Mouse (Mus musculus): ENCODE measurements around the gene Fbxl13. TPM values are rescaled to one million over a fixed set of nuclear protein-coding genes. Genes with fewer than 3 reads are reported as not detected.

Fbxl13 gene
- total RNA-seq, 1 experiment: not detected

DNA sequence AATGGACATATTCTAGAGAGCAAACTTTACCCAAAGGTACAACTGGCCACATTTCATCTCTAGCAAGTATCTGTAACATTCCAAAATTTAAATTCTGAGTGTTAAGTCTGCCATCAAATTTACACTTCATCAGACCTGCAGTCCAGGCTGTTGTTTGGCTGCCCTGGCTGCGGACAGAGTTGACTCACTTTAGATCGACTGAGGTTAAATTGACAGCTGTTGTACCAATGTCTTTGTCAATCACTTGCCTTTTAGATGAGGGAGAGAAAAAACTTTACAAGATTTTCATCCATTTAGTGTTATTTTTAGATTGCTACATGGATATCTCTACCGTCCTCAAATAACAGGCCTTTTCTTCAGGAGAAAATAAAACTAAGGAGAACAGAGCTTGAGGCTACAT, 126.3 kb downstream of the Fbxl13 start:
- H3K9me3 ChIP-seq (ENCODE audit: control insufficient read depth, insufficient read depth, low read depth, low read length): no peaks in the 10 kb centered on the region
- no peak overlapping the region for H3K27ac ChIP-seq (ENCODE audit: insufficient read depth, low read depth, low read length, poor library complexity, severe bottlenecking)
- H3K4me3 ChIP-seq (ENCODE audit: insufficient read depth in 1 of 2, low read depth in 1 of 2, low read length in 2 of 2, poor library complexity in 1 of 2, severe bottlenecking in 1 of 2): no peak overlapping the region
- no peak for DNase-seq (ENCODE audit: low read depth, low spot score)
- H3K36me3 ChIP-seq (ENCODE audit: control insufficient read depth, insufficient read depth, low read length, poor library complexity, severe bottlenecking): no peaks in the 10 kb centered on the region
- no peak overlapping the region for H3K9ac ChIP-seq (ENCODE audit: insufficient read depth, low read depth, low read length, poor library complexity, severe bottlenecking)
- H3K4me1 ChIP-seq (ENCODE audit: control insufficient read depth in 2 of 2, insufficient read depth in 2 of 2, low read length in 2 of 2, poor library complexity in 1 of 2): 0 out of 4 replicates have a peak, but pooled peaks cover 0 to 2% of the 10 kb centered on the region in 2 experiments
- TF ChIP-seq MAFK (IDR thresholded peaks at IDR 0.05; ENCODE audit: insufficient read depth, low read depth, low read length) (no peak), CHD2 (IDR thresholded peaks at IDR 0.05; ENCODE audit: low read depth, low read length) (no peak), HCFC1 (IDR thresholded peaks at IDR 0.05; ENCODE audit: borderline replicate concordance, insufficient read depth, low read length) (no peak), ZC3H11A (IDR thresholded peaks at IDR 0.05; ENCODE audit: borderline replicate concordance, low read depth, low read length) (no peak), ZNF384 (IDR thresholded peaks at IDR 0.05; ENCODE audit: low read depth, low read length) (no peak)
- in situ Hi-C loops (cut with MboI; ENCODE audit: low sequenced_read_pairs in 2 of 2, unreplicated experiment in 2 of 2): no loop called here

DNA sequence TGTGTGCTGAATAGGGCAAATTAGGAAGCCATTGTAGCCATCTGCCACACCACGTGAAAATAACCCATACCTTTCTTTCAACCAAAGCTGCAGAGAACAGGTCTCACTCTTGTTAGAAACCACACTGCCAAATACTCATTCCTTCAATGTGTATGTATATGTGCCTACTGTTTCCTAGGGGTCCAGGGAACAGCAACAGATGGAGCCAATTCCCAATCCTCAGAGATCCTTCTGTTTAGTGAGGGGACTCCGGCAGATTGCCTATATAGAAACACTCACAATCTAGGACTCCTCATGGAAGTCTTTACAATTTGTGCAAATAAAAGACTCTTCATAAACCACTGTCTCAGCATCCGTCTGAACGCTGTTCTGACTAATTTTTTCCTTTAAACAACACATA, 127.2 kb downstream of the Fbxl13 start:
- DNase-seq (ENCODE audit: low read depth, low spot score): no peak
- H3K9me3 ChIP-seq (ENCODE audit: control insufficient read depth, insufficient read depth, low read depth, low read length): no peaks in the 10 kb centered on the region
- in situ Hi-C loops (cut with MboI; ENCODE audit: low sequenced_read_pairs in 2 of 2, unreplicated experiment in 2 of 2): no loop called here
- H3K36me3 ChIP-seq (ENCODE audit: control insufficient read depth, insufficient read depth, low read length, poor library complexity, severe bottlenecking): no peaks in the 10 kb centered on the region
- no peak overlapping the region for H3K27ac ChIP-seq (ENCODE audit: insufficient read depth, low read depth, low read length, poor library complexity, severe bottlenecking)
- H3K4me3 ChIP-seq (ENCODE audit: insufficient read depth in 1 of 2, low read depth in 1 of 2, low read length in 2 of 2, poor library complexity in 1 of 2, severe bottlenecking in 1 of 2): no peak overlapping the region
- no peak overlapping the region for H3K9ac ChIP-seq (ENCODE audit: insufficient read depth, low read depth, low read length, poor library complexity, severe bottlenecking)
- TF ChIP-seq ZNF384 (IDR thresholded peaks at IDR 0.05; ENCODE audit: low read depth, low read length): no peak
- TF ChIP-seq HCFC1 (IDR thresholded peaks at IDR 0.05; ENCODE audit: borderline replicate concordance, insufficient read depth, low read length): no peak
- TF ChIP-seq ZC3H11A (IDR thresholded peaks at IDR 0.05; ENCODE audit: borderline replicate concordance, low read depth, low read length): no peak
- TF ChIP-seq CHD2 (IDR thresholded peaks at IDR 0.05; ENCODE audit: low read depth, low read length): no peak
- TF ChIP-seq MAFK (IDR thresholded peaks at IDR 0.05; ENCODE audit: insufficient read depth, low read depth, low read length): no peak
- 0 out of 4 replicates have a peak, but pooled peaks cover 0 to 2% of the 10 kb centered on the region in 2 experiments for H3K4me1 ChIP-seq (ENCODE audit: control insufficient read depth in 2 of 2, insufficient read depth in 2 of 2, low read length in 2 of 2, poor library complexity in 1 of 2)

DNA sequence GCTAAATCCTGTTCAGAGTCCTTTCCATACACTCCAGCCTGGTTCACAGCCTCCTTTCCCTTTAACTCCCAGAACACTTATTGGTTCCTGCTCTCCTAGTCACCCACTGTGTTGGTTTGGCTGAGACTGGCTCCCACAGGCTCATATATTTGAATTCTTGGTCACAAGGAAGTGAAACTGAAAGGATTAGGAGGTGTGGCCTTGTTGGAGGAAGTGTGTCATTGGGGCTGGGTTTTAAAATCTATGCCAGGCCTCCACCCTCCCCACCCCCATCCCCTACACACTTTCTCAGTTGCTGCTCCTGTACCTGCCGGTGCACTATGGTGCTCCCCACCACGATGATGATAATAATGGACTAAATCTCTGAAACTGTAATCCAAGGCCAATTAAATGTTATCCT, 127.9 kb downstream of the Fbxl13 start:
- in situ Hi-C loops (cut with MboI; ENCODE audit: low sequenced_read_pairs in 2 of 2, unreplicated experiment in 2 of 2): no loop called here
- no peak for DNase-seq (ENCODE audit: low read depth, low spot score)
- TF ChIP-seq MAFK (IDR thresholded peaks at IDR 0.05; ENCODE audit: insufficient read depth, low read depth, low read length) (no peak), HCFC1 (IDR thresholded peaks at IDR 0.05; ENCODE audit: borderline replicate concordance, insufficient read depth, low read length) (no peak), ZNF384 (IDR thresholded peaks at IDR 0.05; ENCODE audit: low read depth, low read length) (no peak), ZC3H11A (IDR thresholded peaks at IDR 0.05; ENCODE audit: borderline replicate concordance, low read depth, low read length) (no peak), CHD2 (IDR thresholded peaks at IDR 0.05; ENCODE audit: low read depth, low read length) (no peak)
- Histone ChIP-seq H3K36me3 (ENCODE audit: control insufficient read depth, insufficient read depth, low read length, poor library complexity, severe bottlenecking) (no peaks in the 10 kb centered on the region), H3K4me3 (ENCODE audit: insufficient read depth in 1 of 2, low read depth in 1 of 2, low read length in 2 of 2, poor library complexity in 1 of 2, severe bottlenecking in 1 of 2) (no peak overlapping the region), H3K4me1 (ENCODE audit: control insufficient read depth in 2 of 2, insufficient read depth in 2 of 2, low read length in 2 of 2, poor library complexity in 1 of 2) (0 out of 4 replicates have a peak, but pooled peaks cover 0 to 2% of the 10 kb centered on the region in 2 experiments), H3K9me3 (ENCODE audit: control insufficient read depth, insufficient read depth, low read depth, low read length) (no peaks in the 10 kb centered on the region), H3K27ac (ENCODE audit: insufficient read depth, low read depth, low read length, poor library complexity, severe bottlenecking) (no peak overlapping the region), H3K9ac (ENCODE audit: insufficient read depth, low read depth, low read length, poor library complexity, severe bottlenecking) (no peak overlapping the region)

DNA sequence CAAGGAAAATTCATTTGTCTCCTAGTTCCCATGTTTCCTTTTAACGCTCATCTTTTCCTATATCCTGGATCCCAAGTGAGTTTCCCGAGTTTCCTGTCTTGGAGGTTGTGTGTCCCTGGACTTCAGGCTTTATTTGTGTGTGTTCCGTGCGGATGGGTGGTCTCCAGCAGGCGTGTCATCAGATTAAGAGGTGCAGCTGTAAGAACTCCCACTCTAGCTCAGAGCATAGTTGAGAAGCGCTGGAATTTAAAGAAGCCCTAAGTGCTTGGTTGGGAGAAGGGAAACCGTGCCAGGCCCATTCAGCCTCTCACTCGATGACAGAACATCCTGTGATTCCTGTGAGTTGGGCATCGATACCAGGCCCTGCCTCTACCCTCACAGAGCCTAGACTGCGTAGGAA, 132.1 kb downstream of the Fbxl13 start:
- in situ Hi-C loops (cut with MboI; ENCODE audit: low sequenced_read_pairs in 2 of 2, unreplicated experiment in 2 of 2): no loop called here
- no peak overlapping the region for H3K27ac ChIP-seq (ENCODE audit: insufficient read depth, low read depth, low read length, poor library complexity, severe bottlenecking)
- peaks cover 0 to 6% of the 10 kb centered on the region in 2 experiments; a peak in 2 of 4 replicates for H3K4me1 ChIP-seq (ENCODE audit: control insufficient read depth in 2 of 2, insufficient read depth in 2 of 2, low read length in 2 of 2, poor library complexity in 1 of 2)
- H3K9me3 ChIP-seq (ENCODE audit: control insufficient read depth, insufficient read depth, low read depth, low read length): no peaks in the 10 kb centered on the region
- DNase-seq (ENCODE audit: low read depth, low spot score): no peak
- no peaks in the 10 kb centered on the region for H3K36me3 ChIP-seq (ENCODE audit: control insufficient read depth, insufficient read depth, low read length, poor library complexity, severe bottlenecking)
- TF ChIP-seq HCFC1 (IDR thresholded peaks at IDR 0.05; ENCODE audit: borderline replicate concordance, insufficient read depth, low read length) (no peak), MAFK (IDR thresholded peaks at IDR 0.05; ENCODE audit: insufficient read depth, low read depth, low read length) (no peak), ZC3H11A (IDR thresholded peaks at IDR 0.05; ENCODE audit: borderline replicate concordance, low read depth, low read length) (no peak), ZNF384 (IDR thresholded peaks at IDR 0.05; ENCODE audit: low read depth, low read length) (no peak), CHD2 (IDR thresholded peaks at IDR 0.05; ENCODE audit: low read depth, low read length) (no peak)
- no peak overlapping the region for H3K9ac ChIP-seq (ENCODE audit: insufficient read depth, low read depth, low read length, poor library complexity, severe bottlenecking)
- H3K4me3 ChIP-seq (ENCODE audit: insufficient read depth in 1 of 2, low read depth in 1 of 2, low read length in 2 of 2, poor library complexity in 1 of 2, severe bottlenecking in 1 of 2): no peak overlapping the region

DNA sequence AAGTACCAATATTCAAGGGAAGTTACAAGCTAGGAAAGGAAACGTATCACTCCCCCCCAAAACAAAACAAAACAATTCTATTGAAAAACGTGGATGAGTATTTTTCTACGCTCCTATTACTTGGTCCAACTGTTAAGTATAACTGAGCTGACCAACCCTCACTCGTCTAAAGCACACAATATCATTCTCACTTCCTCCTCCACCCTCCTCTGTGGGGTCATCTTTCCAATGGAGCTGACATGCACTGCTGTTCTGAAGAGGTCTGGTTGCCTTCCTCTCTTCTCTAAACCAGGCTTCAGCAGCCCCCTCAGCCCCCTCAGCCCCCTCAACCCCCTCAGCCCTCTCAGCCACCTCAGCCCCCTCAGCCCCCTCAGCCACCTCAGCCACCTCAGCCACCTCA, 135.6 kb downstream of the Fbxl13 start:
- Histone ChIP-seq H3K36me3 (ENCODE audit: control insufficient read depth, insufficient read depth, low read length, poor library complexity, severe bottlenecking) (no peaks in the 10 kb centered on the region), H3K9ac (ENCODE audit: insufficient read depth, low read depth, low read length, poor library complexity, severe bottlenecking) (no peak overlapping the region), H3K27ac (ENCODE audit: insufficient read depth, low read depth, low read length, poor library complexity, severe bottlenecking) (no peak overlapping the region), H3K4me3 (ENCODE audit: insufficient read depth in 1 of 2, low read depth in 1 of 2, low read length in 2 of 2, poor library complexity in 1 of 2, severe bottlenecking in 1 of 2) (no peak overlapping the region), H3K4me1 (ENCODE audit: control insufficient read depth in 2 of 2, insufficient read depth in 2 of 2, low read length in 2 of 2, poor library complexity in 1 of 2) (peaks cover 0 to 4% of the 10 kb centered on the region in 2 experiments; a peak in 2 of 4 replicates), H3K9me3 (ENCODE audit: control insufficient read depth, insufficient read depth, low read depth, low read length) (no peaks in the 10 kb centered on the region)
- no peak for DNase-seq (ENCODE audit: low read depth, low spot score)
- in situ Hi-C loops (cut with MboI; ENCODE audit: low sequenced_read_pairs in 2 of 2, unreplicated experiment in 2 of 2): no loop called here
- TF ChIP-seq CHD2 (IDR thresholded peaks at IDR 0.05; ENCODE audit: low read depth, low read length): no peak
- TF ChIP-seq MAFK (IDR thresholded peaks at IDR 0.05; ENCODE audit: insufficient read depth, low read depth, low read length): no peak
- TF ChIP-seq ZNF384 (IDR thresholded peaks at IDR 0.05; ENCODE audit: low read depth, low read length): no peak
- no peak for TF ChIP-seq ZC3H11A (IDR thresholded peaks at IDR 0.05; ENCODE audit: borderline replicate concordance, low read depth, low read length)
- TF ChIP-seq HCFC1 (IDR thresholded peaks at IDR 0.05; ENCODE audit: borderline replicate concordance, insufficient read depth, low read length): no peak
